Mouse (Mus musculus) C3H10T1/2 (cell line): ENCODE measurements around the gene Olfr12. TPM values are rescaled to one million over a fixed set of nuclear protein-coding genes. Genes with fewer than 3 reads are reported as not detected.

ENCODE experiments used
- polyA plus RNA-seq, 2 experiments: library from polyadenylated mRNA; unstranded; fragments of >200 nt; fragmentation: generic; extraction: Trizol; gene quantifications; one replicate each; pipeline ENCODE4 v1.2.1; 2012; ENCODE audit warnings: missing spikeins in 2 of 2

The Olfr12 gene
- polyA plus RNA-seq: not detected

GRCm38 (mm10) chr1:92617488-92617887 lies at the start of gene Olfr12:
Gene Olfr12 (plus strand): TSS chr1:92617788.

GRCm38 (mm10) chr1:92571022-92571421 lies 46.6 kb upstream of the Olfr12 start, which contains the start of gene Olfr1413:
Gene Olfr1413 (plus strand): TSS chr1:92571322.

GRCm38 (mm10) chr1:92585479-92585878 lies 32.1 kb upstream of the Olfr12 start, which contains the start of gene Olfr1412:
Gene Olfr1412 (plus strand): TSS chr1:92585779.

GRCm38 (mm10) chr1:92594111-92594510 lies 23.5 kb upstream of the Olfr12 start, which contains the start of gene Olfr1411:
Gene Olfr1411 (plus strand): TSS chr1:92594411.

GRCm38 (mm10) chr1:92605482-92605881 lies 12.1 kb upstream of the Olfr12 start, which contains the start of gene Olfr1410:
Gene Olfr1410 (plus strand): TSS chr1:92605782.

GRCm38 (mm10) chr1:92641514-92642272 lies 24.1 kb downstream of the Olfr12 start, which contains the start of gene Cops9:
Gene Cops9 (minus strand): TSS chr1:92641985.

GRCm38 (mm10) chr1:92648673-92649072 lies 31.1 kb downstream of the Olfr12 start, which contains the start of gene Otos:
Gene Otos (minus strand): TSS chr1:92648841.

Other genes with a start within 250 kb of the Olfr12 start
- gene Ndufa10, start 143.9 kb upstream of the Olfr12 start, polyA plus RNA-seq: 100 to 1,000 TPM in 1 of 2 experiments, 10 to 100 TPM in 1; 95.5 to 172 TPM
- not detected for gene Olfr1416, start 132.7 kb upstream of the Olfr12 start, polyA plus RNA-seq
- not detected for gene Olfr1415, start 121.7 kb upstream of the Olfr12 start, polyA plus RNA-seq
- not detected for gene Olfr1414, start 99.1 kb upstream of the Olfr12 start, polyA plus RNA-seq
- not detected for gene Olfr1413, start 46.5 kb upstream of the Olfr12 start, polyA plus RNA-seq
- not detected for gene Olfr1412, start 32.0 kb upstream of the Olfr12 start, polyA plus RNA-seq
- not detected for gene Olfr1411, start 23.4 kb upstream of the Olfr12 start, polyA plus RNA-seq
- not detected for gene Olfr1410, start 12.0 kb upstream of the Olfr12 start, polyA plus RNA-seq
- gene Cops9, start 24.2 kb downstream of the Olfr12 start, polyA plus RNA-seq: 100 to 1,000 TPM; 466 to 637 TPM
- under 1 TPM; 0.08 to 0.96 TPM for gene Otos, start 31.1 kb downstream of the Olfr12 start, polyA plus RNA-seq
- 10 to 100 TPM; 36.4 to 71.5 TPM for gene Gpc1, start 213.9 kb downstream of the Olfr12 start, polyA plus RNA-seq